Mouse (Mus musculus) ovary, adult 18-20 months (tissue): ENCODE results near the gene Capn2.

Experiments used
- DNase-seq: peaks from one replicate; pipeline ENCODE4 v3.0.0; 2022; ENCODE audit warnings: low spot score, mixed read lengths

Gene Capn2

GRCm38 (mm10) chr1:182461261-182461660, 56.1 kb downstream of the Capn2 start:
- DNase-seq: no peak

DNA sequence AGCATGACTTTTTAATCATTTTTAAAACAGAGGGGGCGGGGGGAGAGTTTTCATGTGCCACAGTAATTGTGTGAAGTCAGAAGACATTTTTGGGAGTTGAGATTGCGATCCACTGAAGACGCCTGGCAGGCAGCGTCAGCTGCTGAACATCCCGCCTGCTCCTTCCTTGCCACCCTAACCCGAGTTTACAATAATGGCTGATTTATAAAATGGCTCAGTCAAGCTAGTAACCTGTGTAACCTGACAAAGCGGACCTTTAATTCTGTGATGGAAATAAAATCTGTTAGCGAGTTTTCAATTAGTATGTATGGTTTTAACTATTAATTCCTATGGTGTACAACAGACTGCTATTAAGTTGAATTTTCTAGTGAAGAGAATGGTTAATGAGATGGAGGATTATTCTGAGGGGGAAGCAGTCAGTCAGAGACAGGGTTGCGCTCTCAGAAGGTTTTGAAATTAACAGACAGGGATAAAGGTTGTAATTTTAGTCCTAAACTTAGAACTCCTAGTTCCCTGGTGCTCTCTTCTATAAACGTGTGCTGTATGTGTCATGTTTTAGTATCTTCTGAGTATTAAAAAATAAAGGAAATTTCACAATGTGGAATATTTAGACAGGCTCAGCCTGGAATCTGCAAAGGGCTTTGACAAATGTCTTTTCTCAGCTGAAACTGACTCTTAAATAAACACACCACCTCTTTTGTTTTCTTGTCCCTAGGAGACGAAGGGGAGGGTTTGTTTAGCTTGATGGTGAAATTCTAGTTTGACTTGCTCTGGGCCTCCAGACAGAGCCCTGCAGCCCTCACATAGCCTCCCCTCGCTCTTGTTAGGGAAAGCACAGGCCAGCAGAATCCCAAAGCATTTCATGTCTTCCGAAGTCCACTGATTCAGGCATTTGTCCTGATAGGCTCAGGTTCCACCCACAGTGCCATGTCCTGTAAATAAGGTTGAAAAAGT, 56.8 kb downstream of the Capn2 start:
- no peak for DNase-seq

DNA sequence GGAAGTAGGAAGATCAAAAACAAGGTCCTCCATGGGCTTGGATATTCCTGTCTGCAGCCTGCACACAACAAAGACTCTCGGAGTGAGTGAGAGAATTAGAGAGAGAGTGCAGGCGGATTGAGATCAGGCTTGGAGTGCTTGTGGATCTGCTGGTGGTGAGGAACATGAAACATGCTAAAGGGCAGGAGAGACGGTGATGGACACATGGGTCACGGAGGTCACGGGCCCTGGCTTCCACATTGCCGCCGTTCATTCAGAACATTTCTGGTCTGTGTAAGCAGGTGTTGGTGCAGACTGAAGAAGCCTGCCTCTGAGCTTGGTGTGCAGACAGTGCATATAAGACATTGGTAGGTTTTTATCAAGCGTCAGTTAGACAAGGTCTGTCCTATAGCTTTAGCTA, 58.0 kb downstream of the Capn2 start:
- DNase-seq: no peak

GRCm38 (mm10) chr1:182458556-182458955, 58.9 kb downstream of the Capn2 start:
- DNase-seq: no peak

DNA sequence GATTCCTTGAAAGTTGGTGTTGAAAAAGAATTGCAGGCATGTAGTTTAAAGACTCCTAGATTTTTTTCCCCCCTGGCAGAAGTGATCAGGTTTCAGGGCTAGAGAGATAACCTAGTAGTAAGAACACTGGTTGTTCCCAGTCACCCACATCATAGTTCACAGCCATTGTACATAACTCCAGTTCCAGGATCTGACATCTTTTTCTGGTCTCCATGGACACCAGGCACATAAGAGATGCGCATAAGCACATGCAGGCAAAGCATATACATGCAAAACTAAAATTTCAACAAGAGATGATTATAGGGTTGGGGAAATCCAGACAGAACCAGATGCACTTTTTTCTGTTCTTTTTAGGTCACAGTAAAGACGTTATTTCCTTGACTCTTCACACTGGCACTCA, 62.3 kb downstream of the Capn2 start:
- no peak for DNase-seq

GRCm38 (mm10) chr1:182452473-182452872, 64.9 kb downstream of the Capn2 start:
- no peak for DNase-seq

DNA sequence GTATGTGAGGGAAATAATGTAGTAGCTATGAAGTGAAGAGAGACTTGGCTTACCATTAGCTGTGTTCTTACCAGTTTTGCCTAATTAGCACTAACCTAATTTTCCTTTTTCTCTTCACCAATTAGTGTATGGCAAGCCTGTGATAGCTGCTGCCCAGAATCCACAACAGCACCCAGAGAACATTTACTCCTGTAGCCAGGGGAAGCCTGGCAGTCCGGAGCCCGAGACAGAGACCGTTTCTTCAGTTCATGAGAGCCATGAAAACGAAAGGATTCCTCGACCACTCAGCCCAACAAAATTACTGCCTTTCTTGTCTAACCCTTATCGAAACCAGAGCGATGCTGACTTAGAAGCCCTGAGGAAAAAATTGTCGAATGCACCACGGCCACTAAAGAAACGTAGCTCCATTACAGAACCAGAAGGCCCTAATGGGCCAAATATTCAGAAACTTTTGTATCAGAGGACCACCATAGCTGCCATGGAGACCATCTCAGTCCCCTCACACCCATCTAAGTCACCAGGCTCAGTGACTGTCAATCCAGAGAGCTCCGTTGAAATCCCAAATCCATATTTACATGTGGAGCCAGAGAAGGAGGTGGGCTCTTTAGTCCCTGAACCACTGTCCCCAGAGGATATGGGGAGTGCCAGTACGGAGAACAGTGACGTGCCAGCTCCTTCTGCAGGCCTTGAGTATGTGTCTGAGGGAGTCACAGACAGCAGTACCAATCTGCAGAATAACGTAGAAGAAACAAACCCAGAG, 69.0 kb downstream of the Capn2 start:
- no peak for DNase-seq

DNA sequence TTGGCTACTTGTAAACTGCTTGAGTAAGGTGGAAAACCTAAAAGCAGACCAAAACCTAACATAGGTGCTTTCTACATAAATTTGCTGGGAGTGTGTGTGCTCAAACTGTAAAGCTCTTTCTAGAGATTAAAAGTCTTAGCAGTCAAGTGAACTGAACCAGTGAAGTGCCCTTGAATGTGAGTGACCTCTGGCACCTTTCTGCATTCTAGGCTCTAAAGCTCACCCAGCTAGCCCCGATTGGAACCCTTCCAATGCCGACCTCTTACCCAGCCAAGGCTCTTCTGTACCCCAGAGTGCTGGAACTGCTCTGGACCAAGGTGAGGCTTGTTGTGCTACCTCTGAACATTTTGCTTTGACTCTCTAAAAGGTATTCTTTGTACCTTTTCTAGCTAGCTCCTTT, 73.3 kb downstream of the Capn2 start:
- DNase-seq: no peak

- no peak for DNase-seq
Measured at GRCm38 (mm10) chr1:182441791-182442473, 75.5 kb downstream of the Capn2 start.

- DNase-seq: peak; percentile 53
Measured at GRCm38 (mm10) chr1:182439546-182440222, 77.7 kb downstream of the Capn2 start.

GRCm38 (mm10) chr1:182436746-182437145, 80.7 kb downstream of the Capn2 start:
- DNase-seq: no peak

- no peak for DNase-seq
Measured at GRCm38 (mm10) chr1:182432059-182432458, 85.3 kb downstream of the Capn2 start.

- no peak for DNase-seq
Measured at GRCm38 (mm10) chr1:182430676-182431075, 86.7 kb downstream of the Capn2 start.

DNA sequence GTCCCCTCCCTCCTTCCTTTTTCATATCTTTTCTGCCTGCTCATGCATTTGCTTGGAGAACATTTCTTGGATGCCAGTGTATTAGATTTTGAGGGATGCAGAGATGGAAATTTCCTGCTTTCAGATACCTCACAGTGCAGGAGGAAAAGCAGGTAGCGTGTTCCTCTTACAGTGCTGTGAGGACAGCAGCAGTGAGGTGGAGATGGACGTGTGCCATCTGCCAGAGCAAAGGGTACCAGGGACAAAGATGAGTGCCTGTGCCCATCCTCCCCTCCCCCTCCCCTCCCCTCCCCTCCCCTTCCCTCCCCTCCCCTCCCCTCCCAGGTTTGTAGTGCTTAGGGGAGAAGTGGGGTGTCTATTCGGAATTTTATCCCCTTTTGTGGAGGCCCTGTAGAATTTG, 87.6 kb downstream of the Capn2 start:
- no peak for DNase-seq

DNA sequence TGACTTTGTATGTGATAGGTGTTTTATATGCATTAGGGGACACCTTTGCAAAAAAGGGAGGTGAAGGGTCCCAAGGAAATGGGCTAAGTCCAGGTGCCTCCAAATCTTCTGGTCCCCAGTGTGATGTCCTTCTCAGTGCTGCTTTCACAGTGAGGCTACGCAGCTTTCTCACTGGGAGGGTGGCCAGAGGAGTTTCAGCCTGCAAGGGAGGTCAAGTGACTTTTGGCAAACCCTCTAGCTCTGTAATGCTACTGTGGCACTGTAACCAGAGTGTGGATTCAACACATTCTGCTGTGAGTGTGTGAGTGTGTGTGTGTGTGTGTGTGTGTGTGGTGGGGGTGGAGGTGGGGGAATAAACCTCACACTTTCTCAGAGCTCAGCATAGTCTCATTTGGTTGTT, 90.0 kb downstream of the Capn2 start:
- no peak for DNase-seq

DNA sequence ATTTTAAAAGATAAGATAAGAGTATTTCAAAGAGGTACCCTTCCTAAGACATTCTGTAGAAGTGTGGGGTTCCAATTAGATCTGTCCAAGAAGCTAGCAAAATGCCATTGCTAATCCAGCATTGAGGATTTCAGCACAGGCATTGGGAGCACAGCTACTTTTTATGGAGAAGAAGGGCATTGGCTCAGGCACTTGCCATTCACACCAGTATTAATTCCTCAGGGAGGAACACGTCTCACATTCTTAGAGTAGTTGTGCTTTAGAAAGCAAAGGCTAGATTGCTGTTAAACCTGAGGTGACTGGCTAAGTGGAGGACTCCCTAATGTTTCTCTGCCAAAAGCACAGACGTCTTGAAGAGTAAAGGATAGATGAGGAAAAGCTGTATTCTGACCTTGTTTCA, 91.0 kb downstream of the Capn2 start:
- DNase-seq: no peak

GRCm38 (mm10) chr1:182425176-182425575, 92.2 kb downstream of the Capn2 start:
- DNase-seq: no peak

DNA sequence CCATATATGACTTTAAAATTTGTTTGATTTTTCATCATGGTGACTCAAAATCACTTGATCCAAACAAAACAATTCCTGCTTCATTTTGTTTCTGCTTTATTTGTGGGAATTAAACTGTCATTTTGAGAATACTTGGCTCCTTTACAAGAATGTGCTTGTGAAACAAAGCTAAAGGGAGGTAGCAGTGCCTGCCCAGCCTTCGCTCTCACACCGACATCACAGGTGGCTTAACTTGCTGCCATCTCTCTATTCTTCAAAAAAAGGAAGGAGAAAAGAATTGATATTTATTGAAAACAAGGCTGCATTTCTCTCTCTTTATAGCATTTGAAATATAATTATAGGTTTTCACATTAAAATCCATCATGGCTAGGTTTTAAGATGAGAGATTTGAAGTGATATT, 93.1 kb downstream of the Capn2 start:
- no peak for DNase-seq

- no peak for DNase-seq
Measured at GRCm38 (mm10) chr1:182419481-182419880, 97.9 kb downstream of the Capn2 start.
